Mouse (Mus musculus): ENCODE measurements around the gene Gm28308. TPM values are rescaled to one million over a fixed set of nuclear protein-coding genes. Genes with fewer than 3 reads are reported as not detected.

Gene Gm28308
- total and polyA plus RNA-seq, 3 experiments, result not detected

GRCm38 (mm10) chr6:52163366-52164031 lies 49.6 kb downstream of the Gm28308 start:
- DNase-seq (ENCODE audit: low read depth, low spot score), result no peak
- Histone ChIP-seq H3K27me3 (ENCODE audit: control insufficient read depth in 1 of 2, insufficient read depth in 2 of 2, low read length in 2 of 2) (no peaks in the 10 kb centered on the region), H3K4me1 (ENCODE audit: control insufficient read depth in 1 of 2, insufficient read depth in 2 of 2, low read length in 2 of 2) (no peaks in the 10 kb centered on the region), H3K9ac (ENCODE audit: control insufficient read depth, low read depth, low read length, poor library complexity, severe bottlenecking) (no peak overlapping the region), H3K9me3 (replicated peaks; ENCODE audit: insufficient read depth, low read length) (no peaks in the 10 kb centered on the region), H3K27ac (ENCODE audit: control insufficient read depth, low read depth, low read length) (no peak overlapping the region), H3K36me3 (ENCODE audit: control insufficient read depth in 1 of 2, insufficient read depth in 2 of 2, low read length in 2 of 2) (no peaks in the 10 kb centered on the region), H3K79me2 (ENCODE audit: control insufficient read depth, insufficient read depth, low read length, poor library complexity) (no peaks in the 10 kb centered on the region), H3K4me3 (ENCODE audit: control insufficient read depth in 1 of 2, insufficient read depth in 1 of 2, low read depth in 2 of 2, low read length in 2 of 2) (no peak overlapping the region)
- TF ChIP-seq CHD2 (IDR thresholded peaks at IDR 0.05; ENCODE audit: low read length) (no peak), ZMIZ1 (IDR thresholded peaks at IDR 0.05; ENCODE audit: low read depth, low read length) (no peak), USF1 (IDR thresholded peaks at IDR 0.05; ENCODE audit: low read depth, low read length) (no peak), USF2 (IDR thresholded peaks at IDR 0.05; ENCODE audit: borderline replicate concordance in 1 of 2, insufficient read depth in 1 of 2, low read depth in 1 of 2, low read length in 2 of 2) (no peak), POLR2AphosphoS5 (IDR thresholded peaks at IDR 0.05; ENCODE audit: borderline replicate concordance, low read depth, low read length) (no peak), MAZ (IDR thresholded peaks at IDR 0.05; ENCODE audit: low read depth, low read length) (no peak), MAFK (IDR thresholded peaks at IDR 0.05; ENCODE audit: borderline replicate concordance, low read depth, low read length) (no peak), SIN3A (IDR thresholded peaks at IDR 0.05; ENCODE audit: low read length) (no peak), RAD21 (IDR thresholded peaks at IDR 0.05; ENCODE audit: low read depth, low read length) (no peak)

DNA sequence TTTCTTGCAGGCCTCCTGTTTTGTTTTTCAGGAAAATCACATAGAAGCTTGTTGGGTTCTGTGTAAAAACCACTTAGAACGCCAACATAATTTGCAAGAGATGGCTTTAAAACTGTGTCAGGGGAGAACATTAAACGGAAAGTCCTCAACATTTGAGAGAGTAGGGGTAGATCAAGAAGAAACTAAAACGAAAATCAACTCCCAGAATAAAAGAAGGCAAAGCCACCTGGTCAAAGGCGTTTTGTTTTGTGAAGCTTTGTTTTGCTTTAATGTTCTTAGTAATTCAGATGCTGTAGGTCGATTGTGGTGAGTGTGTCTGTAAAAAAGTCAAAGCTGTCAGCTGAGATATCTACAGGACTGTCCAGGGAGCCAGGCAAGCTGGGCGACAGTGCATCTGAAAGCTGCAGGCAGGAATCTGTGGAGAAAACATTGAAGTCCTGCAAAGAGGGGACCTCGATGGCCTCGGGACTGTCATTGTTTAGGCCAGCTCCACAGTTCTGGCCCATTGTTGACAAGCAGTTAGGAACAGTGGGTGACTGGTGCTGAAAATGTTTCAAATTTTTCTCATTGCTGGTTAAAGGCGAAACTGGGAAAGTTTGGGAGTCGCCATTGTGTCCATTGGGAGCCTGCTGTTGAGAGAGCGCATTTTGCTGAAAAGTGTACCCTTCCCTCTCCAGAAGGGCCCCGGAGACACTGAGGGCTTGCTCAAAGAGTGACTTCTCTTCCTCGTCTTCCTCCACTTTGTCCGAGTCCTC lies 50.4 kb downstream of the Gm28308 start:
- no peak overlapping the region for H3K4me3 ChIP-seq (ENCODE audit: control insufficient read depth in 1 of 2, insufficient read depth in 1 of 2, low read depth in 2 of 2, low read length in 2 of 2)
- no peak overlapping the region for H3K27ac ChIP-seq (ENCODE audit: control insufficient read depth, low read depth, low read length)
- DNase-seq (ENCODE audit: low read depth, low spot score), result no peak
- no peaks in the 10 kb centered on the region for H3K27me3 ChIP-seq (ENCODE audit: control insufficient read depth in 1 of 2, insufficient read depth in 2 of 2, low read length in 2 of 2)
- TF ChIP-seq MEF2A (IDR thresholded peaks at IDR 0.05; ENCODE audit: extremely low read depth, insufficient replicate concordance, low read depth, low read length, poor library complexity, severe bottlenecking), result no peak
- no peak for TF ChIP-seq MAFK (IDR thresholded peaks at IDR 0.05; ENCODE audit: borderline replicate concordance, low read depth, low read length)
- no peak for TF ChIP-seq ETS1 (IDR thresholded peaks at IDR 0.05; ENCODE audit: low read depth, low read length)
- TF ChIP-seq ZMIZ1 (IDR thresholded peaks at IDR 0.05; ENCODE audit: low read depth, low read length), result no peak
- no peak for TF ChIP-seq RCOR1 (IDR thresholded peaks at IDR 0.05; ENCODE audit: low read depth, low read length)
- no peak for TF ChIP-seq ZKSCAN1 (IDR thresholded peaks at IDR 0.05; ENCODE audit: low read depth, low read length)
- no peak for TF ChIP-seq JUND (IDR thresholded peaks at IDR 0.05; ENCODE audit: low read depth, low read length)
- TF ChIP-seq TAL1 (IDR thresholded peaks at IDR 0.05; ENCODE audit: low read length), result no peak
- TF ChIP-seq ZC3H11A (IDR thresholded peaks at IDR 0.05; ENCODE audit: low read depth, low read length), result no peak
- no peaks in the 10 kb centered on the region for H3K36me3 ChIP-seq (ENCODE audit: control insufficient read depth in 1 of 2, insufficient read depth in 2 of 2, low read length in 2 of 2)
- no peaks in the 10 kb centered on the region for H3K9me3 ChIP-seq (replicated peaks; ENCODE audit: insufficient read depth, low read length)
- H3K79me2 ChIP-seq (ENCODE audit: control insufficient read depth, insufficient read depth, low read length, poor library complexity), result no peaks in the 10 kb centered on the region
- H3K9ac ChIP-seq (ENCODE audit: control insufficient read depth, low read depth, low read length, poor library complexity, severe bottlenecking), result no peak overlapping the region
- H3K4me1 ChIP-seq (ENCODE audit: control insufficient read depth in 1 of 2, insufficient read depth in 2 of 2, low read length in 2 of 2), result no peaks in the 10 kb centered on the region
